Mouse (Mus musculus) CH12.LX (cell line): ENCODE results near the gene Pla2g12a.
A peak's percentile ranks its signal among the peaks of the same experiment; 100 is the strongest.

ENCODE experiments used
- CTCF ChIP-seq, 2 experiments: IDR thresholded peaks in 1 of 2; conservative IDR thresholded peaks in 1 of 2; 2 replicates each; pipeline ENCODE4 v1.5.1; 2011 to 2012; ENCODE audit warnings: low read depth in 2 of 2, low read length in 2 of 2, improper control_type of control experiment in 1 of 2, inconsistent platforms in 1 of 2, mild to moderate bottlenecking in 1 of 2, moderate library complexity in 1 of 2
- EP300 ChIP-seq: IDR thresholded peaks from 2 replicates; pipeline ENCODE4 v1.6.1; 2011; ENCODE audit warnings: low read length, improper control_type of control experiment
- MAZ ChIP-seq: IDR thresholded peaks from 2 replicates; pipeline ENCODE4 v1.6.1; 2012; ENCODE audit warnings: low read depth, mild to moderate bottlenecking, inconsistent platforms, low read length, improper control_type of control experiment, moderate library complexity
- NRF1 ChIP-seq: IDR thresholded peaks from 2 replicates; pipeline ENCODE4 v1.6.1; 2014; ENCODE audit warnings: low read depth, mild to moderate bottlenecking, inconsistent platforms, low read length, improper control_type of control experiment, moderate library complexity
- POLR2A ChIP-seq: IDR thresholded peaks from 2 replicates; pipeline ENCODE4 v1.6.1; 2011; ENCODE audit warnings: low read depth, mild to moderate bottlenecking, improper control_type of control experiment, low read length
- RCOR1 ChIP-seq: conservative IDR thresholded peaks from 2 replicates; pipeline ENCODE4 v1.6.1; 2012; ENCODE audit warnings: low read depth, mild to moderate bottlenecking, inconsistent platforms, low read length, improper control_type of control experiment
- TCF12 ChIP-seq: IDR thresholded peaks from 2 replicates; pipeline ENCODE4 v1.6.1; 2014; ENCODE audit warnings: low read depth, mild to moderate bottlenecking, inconsistent platforms, low read length, improper control_type of control experiment

GRCm38 (mm10) chr3:129831035-129831568 is 47.3 kb upstream of the Pla2g12a start, which contains the start of gene Gar1:
- no peak for TF ChIP-seq CTCF (conservative IDR thresholded peaks at IDR 0.05 in 1 of 2, IDR thresholded peaks at IDR 0.05 in 1 of 2; ENCODE audit: low read depth in 2 of 2, low read length in 2 of 2)
- TF ChIP-seq POLR2A, result peak; percentile 79
- TF ChIP-seq MAZ, result no peak
- TF ChIP-seq TCF12, result peak; percentile 71
- no peak for TF ChIP-seq RCOR1
- TF ChIP-seq EP300, result no peak
- peak; percentile 76 for TF ChIP-seq NRF1
